Mouse (Mus musculus) embryonic facial prominence, embryonic 14.5 days (tissue): ENCODE results near the gene Pard3. TPM values are rescaled to one million over a fixed set of nuclear protein-coding genes. Genes with fewer than 3 reads are reported as not detected.

Experiments
- ATAC-seq: fragments of 200-750 bp; cut with Nextera tagmentation; 2 replicates; pipeline ENCODE4 v1.8.0; 2017; ENCODE audit warnings: low read depth, moderate number of reproducible peaks, moderate TSS enrichment
- DNase-seq: peaks from one replicate; pipeline ENCODE4 v3.0.0-alpha.2; 2015; ENCODE audit warnings: low spot score
- H3K27ac ChIP-seq: fragments of 300-500 bp; sonication (generic); replicated peaks from 2 replicates; pipeline ENCODE4 v1.5.1; 2014; ENCODE audit warnings: low read depth, mild to moderate bottlenecking, low read length, moderate library complexity
- H3K27me3 ChIP-seq: fragments of 300-500 bp; sonication (generic); replicated peaks from 2 replicates; pipeline ENCODE4 v1.6.1; 2014; ENCODE audit warnings: low read length; ENCODE audit not compliant: control insufficient read depth, insufficient read depth
- H3K36me3 ChIP-seq: fragments of 300-500 bp; sonication (generic); 2 replicates; pipeline ENCODE4 v1.6.1; 2014; ENCODE audit warnings: low read length, mixed read lengths; ENCODE audit not compliant: control insufficient read depth, insufficient read depth
- H3K4me1 ChIP-seq: fragments of 300-500 bp; sonication (generic); 2 replicates; pipeline ENCODE4 v1.6.1; 2014; ENCODE audit warnings: antibody characterized with exemption, low read length; ENCODE audit not compliant: control insufficient read depth, insufficient read depth
- H3K4me2 ChIP-seq: fragments of 300-500 bp; sonication (generic); 2 replicates; pipeline ENCODE4 v1.6.1; 2014; ENCODE audit warnings: low read depth, mild to moderate bottlenecking, low read length, moderate library complexity, mixed read lengths
- H3K4me3 ChIP-seq: fragments of 300-500 bp; sonication (generic); 2 replicates; pipeline ENCODE4 v1.5.1; 2014; ENCODE audit warnings: low read depth, mild to moderate bottlenecking, low read length
- H3K9ac ChIP-seq: fragments of 300-500 bp; sonication (generic); 2 replicates; pipeline ENCODE4 v1.6.1; 2014; ENCODE audit warnings: low read depth, mild to moderate bottlenecking, low read length, moderate library complexity, mixed read lengths
- H3K9me3 ChIP-seq: fragments of 300-500 bp; sonication (generic); 2 replicates; pipeline ENCODE4 v1.6.1; 2016; ENCODE audit warnings: low read length; ENCODE audit not compliant: control insufficient read depth
- WGBS: fragments of 180-500 bp; shearing (Covaris S2); extraction: QIAGEN DNeasy Blood & Tissue Kit; methylation state at CpG from one replicate; pipeline ENCODE4 v1.1.7; 2014; 5-methylcytosine and 5-hydroxymethylcytosine counted together
- polyA plus RNA-seq: library from polyadenylated mRNA; unstranded; fragments of >200 nt; fragmentation: Nextera tagmentation; extraction: Ambion mirVana; gene quantifications from 2 replicates; pipeline ENCODE4 v1.2.1, GENCODE M21; 2014

The Pard3 gene
- polyA plus RNA-seq, 1 experiment from 2014 or later, result 35.4 TPM

GRCm38 (mm10) chr8:127136781-127137180, 73.1 kb downstream of the Pard3 start:
- H3K4me1 ChIP-seq, result peaks cover 26% of the 10 kb centered on the region
- WGBS, result 61% methylated on average over 2 of the region's 2 CpGs

GRCm38 (mm10) chr8:127139154-127139553, 75.5 kb downstream of the Pard3 start:
- Histone ChIP-seq H3K27me3 (no peaks in the 10 kb centered on the region), H3K36me3 (no peaks in the 10 kb centered on the region), H3K4me3 (no peak overlapping the region), H3K9ac (no peak overlapping the region), H3K4me2 (no peak overlapping the region), H3K27ac (no peak overlapping the region), H3K4me1 (peaks cover 26% of the 10 kb centered on the region), H3K9me3 (no peaks in the 10 kb centered on the region)
- peak; percentile 93 for DNase-seq
- 22% methylated on average over 1 of the region's 1 CpGs for WGBS
- ATAC-seq, result peak; percentile 73; the same call in 1 of the 2 replicates

More at GRCm38 (mm10) chr8:127136781-127137180, 73.1 kb downstream of the Pard3 start:
- Histone ChIP-seq H3K4me2 (no peak overlapping the region), H3K27ac (no peak overlapping the region), H3K9me3 (no peaks in the 10 kb centered on the region), H3K27me3 (no peaks in the 10 kb centered on the region), H3K36me3 (no peaks in the 10 kb centered on the region), H3K9ac (no peak overlapping the region), H3K4me3 (no peak overlapping the region)
- no peak for DNase-seq
- no peak for ATAC-seq

- no peak for DNase-seq
- peaks cover 28% of the 10 kb centered on the region for H3K4me1 ChIP-seq
- ATAC-seq, result no peak
- no peaks in the 10 kb centered on the region for H3K36me3 ChIP-seq
- H3K27me3 ChIP-seq, result no peaks in the 10 kb centered on the region
- no peak overlapping the region for H3K4me3 ChIP-seq
- H3K4me2 ChIP-seq, result no peak overlapping the region
- no peaks in the 10 kb centered on the region for H3K9me3 ChIP-seq
- no peak overlapping the region for H3K9ac ChIP-seq
- H3K27ac ChIP-seq, result no peak overlapping the region
- 94% methylated on average over 2 of the region's 2 CpGs for WGBS
These were observed 77.3 kb downstream of the Pard3 start for GRCm38 (mm10) chr8:127140945-127141344.

- Histone ChIP-seq H3K4me3 (no peak overlapping the region), H3K36me3 (no peaks in the 10 kb centered on the region), H3K27me3 (no peaks in the 10 kb centered on the region), H3K27ac (no peak overlapping the region), H3K9ac (no peak overlapping the region), H3K9me3 (no peaks in the 10 kb centered on the region), H3K4me1 (peaks cover 21% of the 10 kb centered on the region), H3K4me2 (no peak overlapping the region)
- DNase-seq (no peak), ATAC-seq (no peak)
- WGBS, result 42% methylated on average over 7 of the region's 7 CpGs
These were observed 79.9 kb downstream of the Pard3 start for GRCm38 (mm10) chr8:127143641-127144040.

- Histone ChIP-seq H3K4me2 (no peak overlapping the region), H3K36me3 (no peaks in the 10 kb centered on the region), H3K4me3 (no peak overlapping the region), H3K9ac (no peak overlapping the region), H3K9me3 (no peaks in the 10 kb centered on the region), H3K4me1 (peaks cover 18% of the 10 kb centered on the region), H3K27me3 (no peaks in the 10 kb centered on the region), H3K27ac (no peak overlapping the region)
- ATAC-seq (no peak), DNase-seq (no peak)
- WGBS, result 32% methylated on average over 4 of the region's 4 CpGs
These were observed 80.9 kb downstream of the Pard3 start for GRCm38 (mm10) chr8:127144562-127144961.

- WGBS, result 51% methylated on average over 4 of the region's 4 CpGs
- H3K27me3 ChIP-seq, result no peaks in the 10 kb centered on the region
- DNase-seq (peak; percentile 57), ATAC-seq (peak; percentile 47; the same call in 1 of the 2 replicates)
- no peaks in the 10 kb centered on the region for H3K36me3 ChIP-seq
- H3K9me3 ChIP-seq, result no peaks in the 10 kb centered on the region
- peaks cover 18% of the 10 kb centered on the region for H3K4me1 ChIP-seq
- H3K9ac ChIP-seq, result no peak overlapping the region
- no peak overlapping the region for H3K4me2 ChIP-seq
- no peak overlapping the region for H3K4me3 ChIP-seq
- H3K27ac ChIP-seq, result no peak overlapping the region
These were observed 81.4 kb downstream of the Pard3 start for GRCm38 (mm10) chr8:127145135-127145534.

GRCm38 (mm10) chr8:127146055-127146454, 82.4 kb downstream of the Pard3 start:
- Histone ChIP-seq H3K36me3 (no peaks in the 10 kb centered on the region), H3K27ac (no peak overlapping the region), H3K4me1 (peaks cover 18% of the 10 kb centered on the region), H3K4me3 (no peak overlapping the region), H3K9ac (no peak overlapping the region), H3K4me2 (no peak overlapping the region), H3K9me3 (no peaks in the 10 kb centered on the region), H3K27me3 (no peaks in the 10 kb centered on the region)
- WGBS, result 68% methylated on average over 4 of the region's 4 CpGs
- no peak for DNase-seq
- ATAC-seq, result no peak

GRCm38 (mm10) chr8:127148821-127149220, 85.1 kb downstream of the Pard3 start:
- Histone ChIP-seq H3K27me3 (no peaks in the 10 kb centered on the region), H3K4me2 (no peak overlapping the region), H3K36me3 (no peaks in the 10 kb centered on the region), H3K9ac (no peak overlapping the region), H3K27ac (no peak overlapping the region), H3K4me3 (no peak overlapping the region), H3K4me1 (peaks cover 18% of the 10 kb centered on the region), H3K9me3 (no peaks in the 10 kb centered on the region)
- ATAC-seq (no peak), DNase-seq (no peak)
- whole genome bisulfite sequencing, result 64% methylated on average over 7 of the region's 7 CpGs

- Histone ChIP-seq H3K4me1 (peaks cover 4% of the 10 kb centered on the region; the same call in 1 of the 2 replicates), H3K27ac (no peak overlapping the region), H3K36me3 (no peaks in the 10 kb centered on the region), H3K9ac (no peak overlapping the region), H3K4me3 (no peak overlapping the region), H3K27me3 (no peaks in the 10 kb centered on the region), H3K4me2 (no peak overlapping the region), H3K9me3 (no peaks in the 10 kb centered on the region)
- 75% methylated on average over 4 of the region's 4 CpGs for whole genome bisulfite sequencing
- ATAC-seq (no peak), DNase-seq (no peak)
These were observed 87.0 kb downstream of the Pard3 start for GRCm38 (mm10) chr8:127150645-127151044.
